ENCODE assay signal across 9 mouse cellular contexts in the genomic region with DNA sequence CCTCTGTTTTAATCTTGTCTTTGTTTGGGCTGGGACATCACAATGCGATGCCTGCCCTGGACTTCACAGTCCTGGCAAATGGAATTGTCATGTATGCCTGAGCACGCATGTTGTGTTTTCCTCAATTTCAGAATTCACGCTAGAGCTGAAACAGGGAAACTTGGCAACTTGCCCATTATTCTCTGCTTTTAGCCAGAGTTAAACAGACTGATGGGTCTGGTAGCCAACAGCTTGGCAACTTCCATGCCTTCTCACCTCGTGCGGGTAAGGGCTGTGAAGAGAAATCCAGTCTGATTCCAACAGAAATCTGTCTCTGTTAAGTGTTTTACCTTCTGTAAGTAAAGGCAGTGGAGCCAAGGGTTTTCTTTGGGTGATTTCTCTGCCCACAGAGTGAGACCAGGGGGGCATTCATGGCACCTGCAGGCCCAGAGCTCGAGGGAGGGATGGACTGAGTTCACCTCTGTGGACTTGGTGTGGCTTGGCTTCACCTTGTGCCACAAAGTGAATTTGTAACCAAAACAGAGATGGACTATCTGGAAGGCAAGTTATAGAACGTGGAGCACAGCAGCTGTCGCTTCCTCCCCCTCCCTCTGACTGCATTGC. TPM values are rescaled to one million over a fixed set of nuclear protein-coding genes. Genes with fewer than 3 reads are reported as not detected.
DNase-seq lines count a peak whose midpoint lies in the region; ATAC-seq lines count a peak whose summit lies in the region.
"Had no signal": no experiment of that assay in that cellular context is flagged by ENCODE, and none has a peak within 500 bp of the region (broad histone marks: within the 10 kb centered on the region; RNA-seq: fewer than 3 reads in every experiment).

No protein-coding gene starts in this region.

- H3K27ac ChIP-seq in hindbrain, embryonic 15.5 days (replicated peaks) = peak overlapping the region; percentile 66

- H3K9ac ChIP-seq in hindbrain, embryonic 15.5 days = no peak overlapping the region

- WGBS in hindbrain, embryonic 15.5 days = 50% methylated on average over 8 of the region's 8 CpGs

- 0 out of 2 replicates have a peak, but pooled peaks have one; percentile 12 for ATAC-seq in hindbrain, embryonic 15.5 days (ENCODE audit: low FRiP score, low read depth)

- H3K27me3 ChIP-seq in hindbrain, embryonic 15.5 days = no peaks in the 10 kb centered on the region

- no peak overlapping the region for H3K4me3 ChIP-seq in hindbrain, embryonic 15.5 days

- DNase-seq in kidney, postnatal 36 days = peak; percentile 44 to 53
- DNase-seq in kidney, postnatal 4 days = no peak
- DNase-seq in brain, adult 2 months (ENCODE audit: low read depth, low spot score) = peak; percentile 90
- peak; percentile 90 to 97 for DNase-seq in cerebellum, postnatal 10 days
- no peak for DNase-seq in ovary, postnatal 10 days (ENCODE audit: low spot score)
- DNase-seq in right cerebral cortex, adult 18-20 months = no peak
- DNase-seq: heart, postnatal 14 days; lung, postnatal 4 days had no signal

- peaks cover 60% of the 10 kb centered on the region for H3K4me1 ChIP-seq in hindbrain, embryonic 15.5 days (replicated peaks)

- H3K9me3 ChIP-seq in hindbrain, embryonic 15.5 days = no peaks in the 10 kb centered on the region

- H3K4me2 ChIP-seq in hindbrain, embryonic 15.5 days = no peak overlapping the region

- no peaks in the 10 kb centered on the region; the same call in 1 of the 2 replicates for H3K36me3 ChIP-seq in hindbrain, embryonic 15.5 days

RNA-seq across cellular contexts. Expression of a gene that starts 39.6 kb away (rescaled TPM):
- 6.4 and 6.6 TPM in 2 replicates for polyA plus RNA-seq in hindbrain, embryonic 15.5 days (2015; fragmentation: Nextera tagmentation; extraction: Ambion mirVana)

RNA-seq across cellular contexts. Expression of a gene that starts 46.1 kb away (rescaled TPM):
- 102 and 106 TPM in 2 replicates for polyA plus RNA-seq in hindbrain, embryonic 15.5 days (2015; fragmentation: Nextera tagmentation; extraction: Ambion mirVana)

RNA-seq across cellular contexts. Expression of a gene that starts 58.0 kb away (rescaled TPM):
- polyA plus RNA-seq in hindbrain, embryonic 15.5 days (2015; fragmentation: Nextera tagmentation; extraction: Ambion mirVana) = 1.7 and 1.9 TPM in 2 replicates

Comparison
In these comparisons a context has a peak if more than half of its experiments do, and no peak if none do; other contexts are left out.
1. DNase-seq: peak in kidney, postnatal 36 days (2 of 2), brain, adult 2 months (single experiment) and cerebellum, postnatal 10 days (2 of 2); none in kidney, postnatal 4 days (0 of 2), ovary, postnatal 10 days (single experiment) and right cerebral cortex, adult 18-20 months (single experiment).